Mouse (Mus musculus): ENCODE results near the gene Gm6525.

DNA sequence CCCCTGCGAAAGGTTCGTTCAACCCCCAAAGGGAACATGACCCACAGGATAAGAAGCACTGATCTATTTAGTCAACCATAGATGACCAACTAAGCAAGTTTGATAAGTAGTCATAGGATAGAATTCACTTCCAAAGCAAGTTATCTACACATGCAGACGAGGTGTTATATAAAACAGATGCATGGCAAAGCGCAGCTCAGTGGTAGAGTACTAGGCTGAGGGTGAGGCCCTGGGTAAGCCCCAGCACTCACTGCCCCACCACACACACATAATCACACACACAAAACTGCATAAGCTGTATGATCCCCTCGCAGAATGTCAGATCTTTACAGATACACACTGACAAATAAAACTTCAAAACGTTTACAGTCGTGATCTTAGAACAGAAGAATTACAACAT lies 37.4 kb upstream of the Gm6525 start:
- no peak for TF ChIP-seq CTCF (conservative IDR thresholded peaks at IDR 0.05; ENCODE audit: low read length)
- TF ChIP-seq NANOG (IDR thresholded peaks at IDR 0.05; ENCODE audit: borderline replicate concordance, low read length) = no peak

Measured in E14TG2a.4 (cell line).